Mouse (Mus musculus): ENCODE results near the gene Cdc42ep1. TPM values are rescaled to one million over a fixed set of nuclear protein-coding genes. Genes with fewer than 3 reads are reported as not detected.

Cdc42ep1 gene
- total RNA-seq, 2 experiments from 2014 or later, result 37.6 to 47.6 TPM

DNA sequence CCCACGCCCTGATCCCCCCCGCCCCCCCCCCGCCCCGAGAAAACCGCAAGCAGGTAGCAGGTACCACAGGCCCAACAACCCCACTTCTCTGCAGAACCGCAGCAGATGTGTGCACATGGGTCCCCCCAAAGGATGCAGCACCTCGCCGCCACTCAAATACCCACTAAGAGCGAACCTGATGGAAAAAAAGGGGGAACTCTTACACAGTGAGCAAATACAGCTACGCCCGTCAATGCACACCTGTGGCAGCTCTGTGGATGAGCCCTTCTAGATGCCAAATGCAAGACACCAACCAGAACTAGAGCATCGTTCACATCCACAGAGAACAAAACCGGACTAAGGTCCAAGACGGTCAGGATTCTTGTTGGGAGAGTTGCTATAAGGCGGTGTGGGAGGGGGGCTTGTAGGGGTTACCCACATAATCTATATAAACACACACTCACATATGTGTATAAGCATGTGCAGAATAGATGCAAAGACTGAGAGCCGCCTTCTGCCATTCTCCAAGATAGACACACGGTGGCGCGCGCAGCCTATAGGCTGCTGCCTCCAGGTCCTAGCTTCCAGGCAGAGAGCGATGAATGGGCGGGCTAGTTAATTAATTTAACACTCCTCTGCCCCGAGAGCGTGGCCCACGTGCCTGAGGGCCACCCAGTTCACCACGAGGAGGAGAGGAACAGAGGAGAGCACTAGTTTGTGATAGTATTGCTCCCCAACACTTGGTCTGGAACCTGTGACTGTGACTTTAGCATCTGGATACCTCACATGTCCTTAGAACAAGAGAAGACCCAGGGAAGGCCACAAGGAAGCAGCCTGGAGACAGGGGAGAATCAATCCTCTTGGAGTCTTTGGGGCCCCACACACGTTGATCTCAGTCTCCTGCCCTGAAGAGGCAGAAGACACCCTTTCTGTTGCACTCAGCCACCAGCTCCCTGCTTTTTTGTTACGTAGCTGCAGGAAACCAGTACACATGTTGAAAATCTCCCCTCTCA lies 15.9 kb upstream of the Cdc42ep1 start:
- peak; percentile 76 to 81 for DNase-seq
- intact Hi-C loops (cut with DNase I), result loop anchor here (1.0 kb wide), 2 partner anchors 22 to 43 kb away; no protein-coding TSS in a partner anchor

DNA sequence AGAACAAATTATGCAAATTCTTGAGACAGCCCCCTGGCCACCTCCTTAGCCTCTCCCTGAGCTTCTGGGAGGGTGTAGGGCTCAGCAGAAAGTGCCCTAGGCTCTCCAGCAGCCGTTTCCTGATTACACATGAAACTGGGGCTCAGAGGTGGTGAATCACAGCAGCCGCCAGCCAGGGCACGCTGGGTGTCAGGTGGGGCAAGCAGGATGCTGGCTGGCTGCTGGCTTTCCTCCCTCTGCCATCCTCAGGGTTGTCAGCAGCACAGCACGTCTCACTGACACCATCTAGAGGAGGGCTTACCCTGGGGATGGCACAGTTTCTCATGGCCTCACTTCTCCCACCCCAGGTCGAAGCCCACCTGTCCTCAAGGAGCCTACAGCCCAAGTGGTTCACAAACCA lies 14.1 kb upstream of the Cdc42ep1 start:
- peak in 1 of 2 experiments; percentile 2 for DNase-seq
- intact Hi-C loops (cut with DNase I), result no loop called here

DNA sequence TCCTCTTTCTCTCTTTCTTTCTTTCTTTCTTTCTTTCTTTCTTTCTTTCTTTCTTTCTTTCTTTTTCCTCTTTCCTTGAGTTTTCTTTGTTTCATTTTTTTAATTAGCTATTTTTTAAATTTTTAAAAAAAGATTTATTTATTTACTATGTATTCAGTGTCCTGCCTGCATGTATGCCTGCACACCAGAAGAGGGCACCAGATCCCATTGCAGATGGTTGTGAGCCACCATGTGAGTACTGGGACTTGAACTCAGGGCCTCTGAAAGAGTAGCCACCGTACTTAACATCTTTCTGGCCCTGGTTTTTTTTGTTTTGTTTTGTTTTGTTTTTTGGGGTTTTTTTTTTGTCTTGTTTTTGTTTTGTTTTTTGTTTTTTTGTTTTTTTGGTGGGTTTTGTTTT lies 12.8 kb upstream of the Cdc42ep1 start:
- intact Hi-C loops (cut with DNase I), result no loop called here
- no peak for DNase-seq

DNA sequence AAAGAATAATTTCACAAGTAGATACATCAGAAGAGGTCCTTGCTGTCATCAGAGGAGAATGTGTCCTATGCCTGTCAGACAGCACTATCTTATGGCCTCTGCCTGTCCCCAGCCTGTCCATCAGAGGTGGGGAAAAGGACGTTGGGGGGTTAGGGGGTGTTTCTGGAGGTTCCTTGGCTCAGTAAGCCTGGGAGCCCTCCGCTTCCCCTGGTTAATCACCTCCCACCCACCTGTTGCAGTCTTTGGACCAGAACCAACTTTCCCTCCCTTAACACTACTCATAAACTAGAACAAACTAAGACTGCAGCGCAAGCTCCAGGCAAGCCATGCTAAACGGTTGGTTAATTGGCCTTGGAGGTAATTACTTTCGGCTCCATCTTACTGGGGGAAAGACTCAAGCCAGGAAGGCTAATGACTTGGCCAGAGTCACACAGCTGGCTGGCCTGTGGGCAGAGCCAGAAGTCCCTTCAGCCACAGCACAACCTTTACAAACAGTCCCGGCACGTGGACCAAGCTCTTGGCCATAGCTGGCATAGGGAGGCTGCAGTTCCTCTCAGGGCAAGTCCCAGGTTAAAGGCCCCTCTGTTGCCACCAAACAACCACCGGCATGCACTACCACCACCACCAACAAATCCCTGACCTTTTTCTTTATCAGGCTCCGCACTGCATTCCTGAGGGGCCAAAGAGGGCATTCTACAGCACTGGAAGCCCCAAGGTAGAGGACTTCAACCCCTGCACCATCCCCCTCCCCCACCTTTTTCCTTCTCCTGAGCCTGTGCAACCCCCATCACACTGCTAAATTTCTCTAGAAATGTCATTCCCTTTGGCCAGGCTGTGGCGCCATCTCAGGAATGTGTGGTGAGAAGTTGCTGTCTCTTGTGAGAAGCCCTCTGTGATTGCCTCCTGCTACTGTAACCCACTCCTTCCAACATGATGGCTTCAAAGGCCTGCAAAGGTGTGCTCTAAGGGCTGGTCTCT lies 11.4 kb upstream of the Cdc42ep1 start:
- intact Hi-C loops (cut with DNase I), result no loop called here
- DNase-seq, result peak in 1 of 2 experiments; percentile 2

DNA sequence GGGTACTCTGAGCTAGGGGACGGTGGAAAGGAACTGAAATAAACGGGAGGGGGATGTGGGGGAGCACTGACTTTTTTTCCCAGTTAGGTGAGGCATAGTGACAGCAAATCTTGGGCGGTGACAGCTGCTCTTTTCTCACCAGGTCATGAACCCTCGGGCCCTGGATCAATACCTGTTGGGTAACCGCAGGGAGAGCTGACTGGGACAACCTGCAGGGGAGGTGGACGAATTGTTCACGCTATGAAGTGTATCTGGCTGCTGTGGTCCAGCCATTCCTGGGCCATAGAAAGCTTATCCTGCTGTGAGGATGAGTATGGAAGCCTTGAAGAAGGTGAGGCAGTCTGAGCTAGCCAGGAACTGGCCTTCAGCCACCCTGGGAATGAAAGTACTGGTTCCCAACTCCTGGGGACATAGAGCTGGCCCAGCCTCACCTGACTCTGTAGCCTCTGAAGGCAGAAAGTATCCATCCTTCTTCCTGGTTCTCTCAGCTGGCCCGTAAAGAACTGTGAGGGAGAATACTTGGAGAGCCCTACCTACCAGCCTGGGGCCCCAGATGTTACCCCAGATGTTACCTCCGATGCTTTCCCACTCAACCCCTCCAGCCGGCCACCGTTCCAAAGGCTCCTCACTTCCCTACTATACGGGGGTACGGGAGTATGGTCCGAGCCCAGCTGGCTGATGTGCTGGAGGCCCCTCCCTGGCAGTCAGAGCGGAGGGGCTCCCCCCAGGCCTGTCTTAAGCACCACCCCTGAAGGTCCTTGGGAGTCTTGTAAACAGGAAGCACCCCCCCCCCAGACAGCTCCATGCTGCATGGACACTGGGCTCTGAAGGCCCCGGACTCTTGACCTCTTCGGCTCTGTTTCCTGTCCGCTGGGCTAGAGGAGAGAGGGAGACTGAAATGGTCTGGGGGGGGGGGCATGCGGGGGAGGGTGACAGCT lies 10.4 kb upstream of the Cdc42ep1 start:
- DNase-seq, result peak; percentile 44 to 68
- intact Hi-C loops (cut with DNase I), result loop anchor here (1.0 to 2.0 kb wide), 2 partner anchors 11 to 45 kb away; no protein-coding TSS in a partner anchor

DNA sequence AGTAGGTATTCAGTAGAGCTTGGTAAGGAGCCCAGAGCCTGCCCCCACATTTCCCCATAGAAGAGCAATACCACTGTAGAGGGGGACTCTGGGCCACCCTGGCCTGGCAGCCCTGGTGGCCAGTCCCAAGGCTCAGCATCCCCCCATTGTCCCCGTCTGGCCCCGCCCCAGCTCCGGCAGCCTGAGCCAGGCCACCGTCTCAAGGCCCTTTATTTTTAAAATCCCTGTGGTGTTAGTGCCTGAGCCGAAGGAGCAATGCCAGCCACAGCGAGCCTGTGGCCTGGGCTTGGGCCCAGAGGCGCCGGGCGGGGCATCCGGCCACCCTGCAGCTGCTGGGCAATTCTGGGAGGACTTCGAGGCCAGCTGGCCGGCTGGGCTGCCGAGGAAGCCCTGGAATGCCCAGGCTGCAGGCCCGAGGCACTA lies 9.7 kb upstream of the Cdc42ep1 start:
- peak; percentile 79 to 86 for DNase-seq
- intact Hi-C loops (cut with DNase I), result loop anchor here (1.0 to 2.0 kb wide), 2 partner anchors 11 to 46 kb away; no protein-coding TSS in a partner anchor

DNA sequence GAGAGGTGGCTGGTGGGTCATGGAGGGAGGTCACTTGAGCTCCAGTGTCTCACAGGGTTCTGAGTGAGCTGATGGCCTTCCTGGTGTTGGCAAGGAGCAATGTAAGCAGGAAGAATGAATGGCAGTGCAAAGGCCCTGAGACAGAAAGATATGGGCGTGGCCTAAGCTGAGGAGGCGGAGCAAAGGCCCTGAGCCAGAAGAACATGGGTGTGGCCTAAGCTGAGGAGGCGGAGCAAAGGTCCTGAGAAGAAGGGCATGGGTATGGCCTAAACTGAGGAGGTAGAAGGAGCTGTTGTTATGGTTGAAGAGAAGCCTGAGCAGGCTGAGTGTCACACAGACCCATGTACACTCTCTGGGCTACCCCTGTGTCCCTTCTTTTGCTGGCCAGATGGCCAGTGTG lies 8.8 kb upstream of the Cdc42ep1 start:
- intact Hi-C loops (cut with DNase I), result loop anchor here (2.0 kb wide), 1 partner anchor 47 kb away; no protein-coding TSS in a partner anchor
- no peak for DNase-seq

DNA sequence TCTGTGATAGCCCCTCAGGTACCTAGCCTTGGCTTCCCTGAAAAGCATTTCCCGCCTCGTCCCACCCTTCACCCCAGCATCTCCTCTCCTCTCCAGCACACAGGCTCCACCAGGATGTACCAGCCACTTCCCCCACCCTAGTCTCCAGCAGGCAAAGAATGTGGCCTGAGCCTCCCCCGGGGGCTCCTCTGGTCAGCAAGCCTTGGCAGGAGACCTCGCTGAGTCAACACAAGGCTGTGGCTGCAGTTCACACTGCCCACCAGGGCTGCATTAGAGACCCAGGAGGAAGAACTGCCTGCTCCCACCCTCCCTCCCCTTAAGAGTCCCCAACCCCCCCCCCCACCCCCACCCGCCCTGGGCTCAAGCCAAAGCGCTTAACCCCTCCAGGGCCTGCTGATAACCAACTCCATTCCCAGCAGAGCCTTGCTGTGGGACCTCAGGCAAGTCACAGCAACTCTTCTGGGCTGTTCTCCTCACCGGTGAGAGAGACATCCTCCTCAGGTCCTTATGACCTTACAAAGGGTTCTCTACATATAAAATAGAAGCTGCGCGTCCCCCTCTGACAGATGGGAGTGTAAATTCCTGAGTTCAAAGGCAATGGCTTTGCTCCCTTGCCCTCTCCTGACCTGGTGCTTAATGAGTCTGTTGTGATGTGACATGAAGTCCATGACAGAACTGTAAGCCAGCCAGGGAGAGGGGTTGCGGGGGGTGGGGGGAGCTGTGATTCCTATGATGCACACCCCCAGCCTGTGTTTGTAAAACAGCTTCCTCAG lies 8.0 kb upstream of the Cdc42ep1 start:
- DNase-seq, result peak in 1 of 2 experiments; percentile 43
- intact Hi-C loops (cut with DNase I), result no loop called here

DNA sequence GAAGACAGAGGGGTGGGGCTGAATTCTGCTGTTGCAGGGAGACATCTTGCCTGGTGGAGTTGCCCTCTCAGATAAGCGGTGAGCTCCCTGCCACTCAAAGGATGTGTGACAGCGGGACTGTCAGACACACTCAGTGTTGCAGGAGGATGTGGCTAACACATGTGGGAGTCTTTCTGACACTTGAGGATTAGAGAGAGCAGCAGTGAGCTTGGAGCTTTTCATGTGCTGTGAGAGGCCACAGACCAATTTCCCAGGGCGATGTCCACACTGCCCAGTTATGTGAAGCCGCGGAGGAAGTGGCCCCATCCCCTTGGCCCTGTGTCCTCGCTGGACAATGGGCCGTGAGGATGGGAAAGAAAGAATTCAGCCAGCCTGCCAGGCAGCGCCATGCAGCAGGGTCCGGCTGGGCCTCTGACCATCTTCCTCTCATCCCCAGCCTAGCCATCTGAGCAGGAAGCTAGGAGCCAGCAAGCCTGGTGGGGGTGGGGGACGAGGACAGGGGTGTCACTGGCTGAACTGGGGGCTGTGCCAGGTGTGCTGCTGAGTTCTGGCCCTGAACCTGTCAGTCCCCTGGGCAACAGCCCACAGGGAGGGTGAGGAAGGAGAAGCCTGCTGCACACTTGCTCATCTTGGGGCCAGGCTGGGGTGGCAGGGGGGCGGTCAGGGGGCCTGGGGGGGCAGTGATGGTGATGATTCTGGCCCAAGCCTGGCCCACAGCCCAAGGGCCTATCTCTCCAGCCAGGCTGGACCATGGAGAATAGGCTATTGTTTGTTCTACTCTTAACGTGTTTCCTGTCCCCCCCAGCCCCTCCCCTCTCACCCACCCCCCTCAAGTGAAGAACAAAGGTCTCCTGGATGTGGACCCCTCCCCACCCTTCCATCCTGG lies 7.0 kb upstream of the Cdc42ep1 start:
- intact Hi-C loops (cut with DNase I), result no loop called here
- DNase-seq, result peak; percentile 57 to 71

DNA sequence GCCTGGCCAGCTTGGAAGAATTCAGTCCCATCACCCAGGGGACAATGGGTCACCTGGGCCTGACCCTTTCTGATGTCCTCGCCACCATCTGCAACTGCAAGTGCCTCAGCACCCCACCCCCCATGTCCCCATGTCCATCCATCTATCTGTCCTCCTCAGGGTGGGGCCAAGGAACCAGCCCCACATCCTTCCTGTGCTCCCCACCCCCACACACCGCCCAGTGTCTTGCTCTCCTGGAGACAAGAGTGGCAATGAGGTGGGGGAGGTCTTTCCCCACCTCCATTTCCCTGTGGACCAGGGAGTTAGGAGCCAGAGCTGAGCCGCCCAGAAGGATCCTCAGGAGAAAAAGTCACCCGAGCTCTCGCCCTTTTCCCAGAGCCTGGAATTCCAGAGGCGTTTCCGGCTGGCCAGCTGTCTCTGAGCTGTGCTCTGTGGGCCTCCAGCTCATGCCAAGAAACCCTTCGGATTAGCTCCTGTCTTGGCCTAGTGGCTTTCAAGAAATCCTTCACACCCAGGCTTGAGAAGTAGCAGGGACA lies 6.3 kb upstream of the Cdc42ep1 start:
- intact Hi-C loops (cut with DNase I), result no loop called here
- DNase-seq, result peak; percentile 75 to 77

DNA sequence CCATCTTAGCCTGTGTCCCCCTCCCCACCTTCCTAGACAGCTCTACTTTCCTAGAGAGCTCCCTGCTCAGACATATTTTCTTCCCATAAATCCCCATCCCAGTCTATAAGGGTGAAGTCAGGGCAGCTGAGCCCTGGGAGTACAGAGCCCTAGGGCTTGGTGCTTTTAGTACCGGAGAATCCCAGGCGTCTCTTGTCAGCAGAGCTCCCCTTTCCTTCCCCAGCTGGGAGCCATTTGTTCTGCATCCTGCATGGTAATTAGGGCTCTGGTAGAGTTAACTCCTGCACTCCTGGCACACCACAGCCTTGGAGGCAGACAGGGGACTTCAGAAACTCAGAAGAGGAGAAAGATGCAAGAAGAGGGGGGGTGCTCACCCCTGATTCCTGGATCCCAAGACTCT lies 2.7 kb upstream of the Cdc42ep1 start:
- intact Hi-C loops (cut with DNase I), result no loop called here
- DNase-seq, result no peak

DNA sequence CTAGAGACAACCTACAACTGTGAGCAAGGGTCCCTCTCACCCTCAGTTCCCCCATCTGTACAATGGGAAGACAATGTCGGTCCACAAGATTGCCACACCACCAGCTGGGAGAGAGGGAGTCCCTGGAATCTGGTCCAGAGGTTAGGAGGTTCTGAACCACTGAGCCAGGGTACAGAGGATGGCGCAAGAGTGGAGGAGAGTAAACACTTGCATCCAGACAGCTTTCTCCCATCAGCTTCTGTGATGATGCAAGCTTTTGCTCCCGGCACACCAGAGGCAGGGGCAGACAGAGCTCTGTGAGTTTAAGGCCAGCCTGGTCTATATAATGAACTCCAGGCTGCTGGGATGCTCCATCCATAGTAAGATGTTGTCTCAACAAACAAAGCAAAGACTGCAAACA lies 2.2 kb upstream of the Cdc42ep1 start:
- intact Hi-C loops (cut with DNase I), result no loop called here
- DNase-seq, result peak in 1 of 2 experiments; percentile 47

DNA sequence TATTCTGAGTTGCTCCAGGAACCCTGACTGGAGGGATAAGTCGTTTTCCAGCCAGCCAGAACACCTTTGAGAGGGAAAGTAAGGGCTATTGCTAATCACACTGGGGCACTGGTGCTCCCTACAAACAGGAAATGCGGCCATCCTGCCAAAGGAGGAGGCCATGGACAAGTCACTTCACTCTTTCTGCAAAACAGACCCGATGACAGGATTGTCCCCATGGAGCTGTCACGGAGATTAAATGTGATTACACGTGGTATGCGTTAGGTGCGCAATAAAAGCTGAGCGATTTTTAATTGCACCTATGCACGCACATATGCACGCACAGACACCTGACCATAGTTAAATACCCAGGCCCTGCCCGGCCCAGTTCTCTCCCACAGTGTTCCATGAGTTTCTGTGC lies 1.7 kb upstream of the Cdc42ep1 start:
- DNase-seq, result no peak
- intact Hi-C loops (cut with DNase I), result no loop called here

DNA sequence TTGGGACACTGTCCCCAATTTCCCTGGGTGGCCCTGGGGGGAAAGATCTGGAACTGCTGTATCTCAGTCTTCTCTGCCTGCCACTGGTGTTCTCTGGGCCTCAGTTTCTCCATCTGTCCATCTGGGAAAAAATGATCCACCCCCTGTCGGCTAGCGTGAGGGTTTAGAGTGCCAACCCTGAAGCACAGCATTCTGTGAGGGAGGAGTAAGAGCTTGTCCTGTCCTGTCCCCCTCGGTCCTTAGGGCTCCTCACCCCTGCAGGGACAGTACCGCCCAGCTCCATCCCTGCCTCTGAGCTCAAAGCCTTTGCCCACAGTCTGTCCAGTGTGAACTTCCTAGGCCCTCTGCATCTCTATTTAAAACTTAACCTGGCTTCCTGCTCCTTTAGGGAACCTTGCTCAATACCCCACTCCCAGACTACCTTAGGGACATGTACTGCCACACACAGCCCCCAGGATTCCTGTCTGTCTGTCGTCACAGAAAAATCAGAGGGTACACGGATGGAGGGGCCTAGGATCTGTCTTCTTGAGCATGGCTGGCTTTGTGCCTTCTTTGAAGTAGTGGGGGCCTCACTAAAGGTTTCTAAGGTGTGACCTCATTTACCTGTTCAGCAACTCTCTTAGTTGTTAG lies 1.1 kb upstream of the Cdc42ep1 start:
- intact Hi-C loops (cut with DNase I), result no loop called here
- no peak for DNase-seq

DNA sequence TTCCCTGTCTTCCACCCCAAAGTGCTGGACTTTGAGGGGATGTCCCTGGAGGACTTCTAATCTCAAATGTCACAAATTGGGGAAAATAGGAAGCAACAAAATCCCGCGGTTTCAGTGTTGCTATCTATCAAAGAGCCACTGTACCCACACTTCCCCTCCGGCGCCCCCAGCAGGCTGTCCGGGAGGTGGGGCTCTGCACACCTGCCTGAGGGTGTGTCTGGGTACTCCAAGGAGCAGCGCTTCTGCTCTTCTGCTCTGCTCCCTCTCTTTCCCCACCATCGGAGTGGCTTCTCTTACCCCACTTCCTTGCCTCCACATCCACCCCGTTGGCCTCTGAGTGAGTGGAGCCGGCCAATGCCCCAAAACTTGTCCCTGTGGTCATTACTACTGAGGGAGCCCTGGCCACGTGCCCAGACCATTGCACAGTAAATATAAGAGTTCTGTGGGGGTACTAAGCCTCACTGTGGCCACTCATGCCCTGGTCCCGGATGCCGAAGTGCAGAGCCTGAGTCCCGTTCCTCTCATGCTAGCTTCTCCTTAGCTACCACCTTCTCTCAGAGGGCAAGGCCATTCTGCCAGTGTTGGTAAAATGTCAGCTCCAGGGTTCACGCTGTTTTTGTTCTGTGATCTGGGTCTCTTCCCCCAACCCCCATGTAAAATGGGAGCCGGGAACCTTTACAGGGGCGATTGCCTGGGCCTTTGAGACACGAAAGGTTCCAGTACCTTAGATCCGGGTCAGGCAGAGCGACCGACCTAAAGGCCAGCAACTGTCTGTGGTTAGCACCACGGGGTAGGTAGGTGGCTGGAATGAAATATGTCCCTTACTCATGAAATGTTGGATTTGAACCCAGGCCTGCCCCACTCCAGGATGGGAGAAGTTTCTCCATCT lies 1.4 kb downstream of the Cdc42ep1 start:
- DNase-seq, result peak in 1 of 2 experiments; percentile 53
- intact Hi-C loops (cut with DNase I), result loop anchor here (1.0 kb wide), 1 partner anchor 12 kb away; no protein-coding TSS in a partner anchor

DNA sequence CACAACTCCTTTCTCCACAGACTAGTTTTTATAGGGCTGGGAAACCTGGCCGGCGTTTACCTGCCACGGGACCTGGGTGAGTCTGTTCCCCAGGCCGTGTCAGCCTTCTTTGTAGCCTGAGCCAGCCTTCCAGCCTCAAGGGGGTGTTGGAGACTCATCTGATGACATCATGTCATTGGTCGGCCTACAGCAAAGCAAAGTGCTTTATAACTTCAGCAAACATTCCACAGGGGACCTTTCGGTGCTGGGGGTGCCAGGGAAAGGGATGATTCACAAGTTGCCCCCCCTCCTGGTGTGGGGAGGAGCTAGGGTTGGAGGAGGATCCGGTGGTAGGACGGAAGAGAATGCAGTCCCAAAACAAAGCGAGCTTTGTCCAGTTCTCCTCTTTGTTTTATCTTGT lies 2.4 kb downstream of the Cdc42ep1 start:
- intact Hi-C loops (cut with DNase I), result no loop called here
- peak; percentile 68 to 70 for DNase-seq

Data from heart, postnatal 36 days (tissue).